Mouse (Mus musculus) embryonic facial prominence, embryonic 14.5 days (tissue): ENCODE data around the gene Pik3c2g. TPM values are rescaled to one million over a fixed set of nuclear protein-coding genes. Genes with fewer than 3 reads are reported as not detected.
A peak's percentile ranks its signal among the peaks of the same experiment; 100 is the strongest.

ENCODE experiments used
- ATAC-seq: fragments of 200-750 bp; cut with Nextera tagmentation; 2 replicates; pipeline ENCODE4 v1.8.0; 2017; ENCODE audit warnings: low read depth, moderate number of reproducible peaks, moderate TSS enrichment
- DNase-seq: peaks from one replicate; pipeline ENCODE4 v3.0.0-alpha.2; 2015; ENCODE audit warnings: low spot score
- H3K27ac ChIP-seq: fragments of 300-500 bp; sonication (generic); replicated peaks from 2 replicates; pipeline ENCODE4 v1.5.1; 2014; ENCODE audit warnings: low read depth, mild to moderate bottlenecking, low read length, moderate library complexity
- H3K27me3 ChIP-seq: fragments of 300-500 bp; sonication (generic); replicated peaks from 2 replicates; pipeline ENCODE4 v1.6.1; 2014; ENCODE audit warnings: low read length; ENCODE audit not compliant: control insufficient read depth, insufficient read depth
- H3K36me3 ChIP-seq: fragments of 300-500 bp; sonication (generic); 2 replicates; pipeline ENCODE4 v1.6.1; 2014; ENCODE audit warnings: low read length, mixed read lengths; ENCODE audit not compliant: control insufficient read depth, insufficient read depth
- H3K4me1 ChIP-seq: fragments of 300-500 bp; sonication (generic); 2 replicates; pipeline ENCODE4 v1.6.1; 2014; ENCODE audit warnings: antibody characterized with exemption, low read length; ENCODE audit not compliant: control insufficient read depth, insufficient read depth
- H3K4me2 ChIP-seq: fragments of 300-500 bp; sonication (generic); 2 replicates; pipeline ENCODE4 v1.6.1; 2014; ENCODE audit warnings: low read depth, mild to moderate bottlenecking, low read length, moderate library complexity, mixed read lengths
- H3K4me3 ChIP-seq: fragments of 300-500 bp; sonication (generic); 2 replicates; pipeline ENCODE4 v1.5.1; 2014; ENCODE audit warnings: low read depth, mild to moderate bottlenecking, low read length
- H3K9ac ChIP-seq: fragments of 300-500 bp; sonication (generic); 2 replicates; pipeline ENCODE4 v1.6.1; 2014; ENCODE audit warnings: low read depth, mild to moderate bottlenecking, low read length, moderate library complexity, mixed read lengths
- H3K9me3 ChIP-seq: fragments of 300-500 bp; sonication (generic); 2 replicates; pipeline ENCODE4 v1.6.1; 2016; ENCODE audit warnings: low read length; ENCODE audit not compliant: control insufficient read depth
- WGBS: fragments of 180-500 bp; shearing (Covaris S2); extraction: QIAGEN DNeasy Blood & Tissue Kit; methylation state at CpG from one replicate; pipeline ENCODE4 v1.1.7; 2014; 5-methylcytosine and 5-hydroxymethylcytosine counted together
- polyA plus RNA-seq: library from polyadenylated mRNA; unstranded; fragments of >200 nt; fragmentation: Nextera tagmentation; extraction: Ambion mirVana; gene quantifications from 2 replicates; pipeline ENCODE4 v1.2.1, GENCODE M21; 2014

Gene Pik3c2g
- polyA plus RNA-seq, 1 experiment from 2014 or later: 0.89 TPM

DNA sequence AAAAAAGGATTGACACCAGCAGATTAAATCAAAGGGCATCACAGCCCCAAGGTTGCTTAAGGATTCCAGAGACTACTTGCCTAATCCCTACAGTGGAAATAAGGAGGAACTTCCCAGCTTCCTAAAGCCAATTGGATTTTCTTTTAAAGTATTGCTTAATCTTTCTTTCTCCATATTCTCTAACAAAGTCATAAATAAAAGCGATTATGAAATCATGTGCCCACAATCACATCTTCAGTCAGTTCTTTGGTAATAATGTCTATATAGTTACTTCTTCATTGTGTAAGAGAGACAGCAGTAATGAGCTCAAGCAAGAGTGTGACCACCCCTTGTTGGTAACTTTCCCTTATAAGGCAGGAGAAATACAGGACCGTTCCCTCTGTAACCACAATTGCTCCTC is 274.5 kb downstream of the Pik3c2g start:
- Histone ChIP-seq H3K9ac (no peak overlapping the region), H3K4me2 (no peak overlapping the region), H3K4me1 (no peaks in the 10 kb centered on the region), H3K27ac (no peak overlapping the region), H3K36me3 (no peaks in the 10 kb centered on the region), H3K9me3 (no peaks in the 10 kb centered on the region), H3K4me3 (no peak overlapping the region), H3K27me3 (no peaks in the 10 kb centered on the region)
- no peak for DNase-seq
- ATAC-seq: no peak
- 91% methylated on average over 2 of the region's 2 CpGs for WGBS

DNA sequence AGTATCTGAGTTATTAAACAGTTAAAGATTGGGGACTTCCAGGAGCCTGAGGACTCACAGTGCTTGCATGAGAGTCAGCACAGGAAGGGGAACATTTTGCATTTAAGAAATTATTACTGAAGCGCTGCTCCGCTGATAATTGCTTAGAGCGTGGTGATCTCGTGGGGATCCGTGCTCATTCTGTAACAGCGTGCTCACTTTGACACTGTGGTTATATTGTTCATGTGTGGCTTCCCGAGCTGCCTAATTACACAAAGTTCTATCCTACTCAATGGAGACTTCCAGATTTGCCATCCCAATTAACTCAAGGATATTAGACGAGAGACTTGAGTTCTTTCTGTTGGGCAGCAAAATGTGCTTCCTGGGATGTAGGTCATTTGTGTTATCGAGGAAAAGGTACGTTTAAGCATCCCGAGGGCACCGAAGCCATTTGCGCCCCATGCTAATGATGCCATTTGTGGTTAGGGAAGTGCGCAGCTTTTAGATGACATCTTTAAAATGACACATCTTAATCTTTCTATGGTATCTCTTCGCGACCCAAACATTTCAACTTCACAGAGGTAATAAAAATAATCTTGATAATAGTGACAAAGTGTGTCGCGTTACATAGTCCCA is 278.1 kb downstream of the Pik3c2g start:
- Histone ChIP-seq H3K27ac (no peak overlapping the region), H3K4me1 (no peaks in the 10 kb centered on the region), H3K36me3 (no peaks in the 10 kb centered on the region), H3K27me3 (no peaks in the 10 kb centered on the region), H3K9me3 (no peaks in the 10 kb centered on the region), H3K4me2 (no peak overlapping the region), H3K9ac (no peak overlapping the region), H3K4me3 (no peak overlapping the region)
- no peak for DNase-seq
- WGBS: 91% methylated on average over 18 of the region's 18 CpGs
- ATAC-seq: no peak

DNA sequence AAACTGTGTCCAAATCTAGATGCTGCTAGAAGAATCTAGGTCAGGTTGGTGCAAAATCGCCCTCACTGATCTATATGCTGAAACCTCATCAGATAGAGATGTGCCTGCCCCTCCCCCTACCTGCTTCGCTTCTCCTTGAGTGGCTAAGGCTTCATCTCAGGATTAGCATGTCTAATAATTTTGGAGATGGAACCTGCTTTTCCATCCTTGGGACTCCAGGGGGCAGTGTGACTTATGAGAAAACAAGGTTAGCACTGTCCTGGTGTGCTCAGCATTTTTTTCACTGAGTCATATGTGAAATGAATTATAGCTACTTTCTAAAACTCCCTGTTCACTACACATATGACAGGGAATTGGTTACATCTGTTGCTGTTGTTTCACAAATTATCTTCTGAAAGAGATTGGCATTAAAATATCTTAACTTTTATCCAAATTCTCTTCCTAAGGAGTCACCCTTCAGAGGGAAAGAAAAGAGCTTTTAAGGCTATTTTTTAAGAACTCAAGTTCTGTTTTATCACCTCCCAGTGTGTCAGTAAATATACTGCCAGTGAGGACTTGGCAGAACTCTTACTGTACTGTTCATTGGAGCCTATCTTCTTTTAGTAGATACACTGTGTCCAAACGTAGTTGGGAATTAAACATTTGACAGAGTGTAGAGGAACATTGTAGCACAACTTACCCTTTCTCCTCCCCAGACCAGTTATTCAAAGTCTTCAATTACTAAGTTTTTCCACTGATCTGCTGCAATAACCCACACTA is 287.6 kb downstream of the Pik3c2g start:
- 37% methylated on average over 3 of the region's 3 CpGs for WGBS
- no peak overlapping the region for H3K27ac ChIP-seq
- 0 out of 2 replicates have a peak, but pooled peaks have one; percentile 37 for ATAC-seq
- H3K36me3 ChIP-seq: no peaks in the 10 kb centered on the region
- no peak overlapping the region for H3K9ac ChIP-seq
- H3K9me3 ChIP-seq: no peaks in the 10 kb centered on the region
- no peaks in the 10 kb centered on the region for H3K27me3 ChIP-seq
- peak; percentile 72 for DNase-seq
- 0 out of 2 replicates have a peak, but pooled peaks cover 4% of the 10 kb centered on the region for H3K4me1 ChIP-seq
- no peak overlapping the region for H3K4me3 ChIP-seq
- no peak overlapping the region for H3K4me2 ChIP-seq

DNA sequence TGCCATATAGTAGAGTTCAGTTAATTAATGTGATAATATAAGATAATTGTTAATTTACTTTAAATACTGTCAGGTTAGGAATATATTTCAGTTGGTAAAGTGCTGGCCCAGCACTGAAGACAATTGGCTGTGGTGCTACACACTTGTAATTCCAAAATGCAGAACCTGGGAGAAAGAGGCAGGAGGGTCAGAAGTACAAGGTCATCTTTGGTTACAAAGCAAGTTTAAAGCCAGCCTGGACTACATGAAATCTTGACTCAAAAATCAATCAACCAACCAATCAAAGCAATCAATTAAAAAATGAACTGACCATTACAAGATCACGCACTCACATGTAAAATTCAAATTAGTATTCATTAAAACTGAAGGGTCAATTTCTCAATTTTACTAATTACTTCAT is 289.7 kb downstream of the Pik3c2g start:
- no peaks in the 10 kb centered on the region for H3K36me3 ChIP-seq
- no peak overlapping the region for H3K4me3 ChIP-seq
- no peaks in the 10 kb centered on the region for H3K9me3 ChIP-seq
- H3K9ac ChIP-seq: no peak overlapping the region
- 0 out of 2 replicates have a peak, but pooled peaks cover 4% of the 10 kb centered on the region for H3K4me1 ChIP-seq
- WGBS: 89% methylated on average over 1 of the region's 1 CpGs
- H3K4me2 ChIP-seq: no peak overlapping the region
- DNase-seq (no peak), ATAC-seq (no peak)
- no peaks in the 10 kb centered on the region for H3K27me3 ChIP-seq
- no peak overlapping the region for H3K27ac ChIP-seq

DNA sequence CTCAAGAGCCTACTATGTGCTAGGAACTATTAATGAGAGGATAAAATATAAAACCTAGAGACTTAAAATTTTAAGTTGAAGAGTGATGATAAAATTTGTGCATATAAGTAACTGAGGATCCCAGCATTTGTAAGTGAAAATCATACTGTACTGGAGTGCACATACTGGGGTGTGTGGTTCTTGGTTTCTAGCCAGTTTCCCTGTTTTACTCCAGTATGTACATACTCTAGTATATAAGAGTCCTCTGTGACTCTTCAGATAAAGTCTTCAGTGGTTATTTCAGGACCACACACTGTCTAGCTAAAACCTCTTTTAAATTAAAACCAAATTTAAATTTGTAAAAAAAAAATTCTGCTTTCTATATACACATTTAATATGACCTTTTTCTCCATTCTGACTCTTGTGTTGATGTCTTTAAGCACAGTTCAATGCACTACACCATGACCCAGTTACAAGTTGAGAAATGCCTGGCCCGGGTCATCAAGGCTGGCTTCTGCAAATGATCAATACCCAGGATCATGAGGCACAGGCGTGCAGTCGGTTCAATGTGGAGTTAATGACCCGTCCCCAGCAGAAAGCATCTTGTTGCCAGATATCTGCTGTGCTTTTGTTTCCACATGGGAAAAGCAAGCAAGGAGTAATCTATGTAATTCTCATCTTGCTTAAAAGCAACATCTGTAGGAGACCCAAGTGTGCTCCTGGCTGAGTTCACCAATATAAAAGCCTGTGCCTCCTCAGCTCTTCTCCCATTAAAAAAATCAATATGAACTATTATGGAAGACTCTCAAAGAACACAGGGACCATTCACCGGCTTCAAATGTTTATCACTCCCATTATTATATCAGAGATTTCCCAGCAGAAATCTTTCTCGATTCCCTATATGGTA is 290.7 kb downstream of the Pik3c2g start:
- Histone ChIP-seq H3K27me3 (no peaks in the 10 kb centered on the region), H3K4me3 (no peak overlapping the region), H3K9me3 (no peaks in the 10 kb centered on the region), H3K36me3 (no peaks in the 10 kb centered on the region), H3K4me1 (0 out of 2 replicates have a peak, but pooled peaks cover 4% of the 10 kb centered on the region), H3K4me2 (no peak overlapping the region), H3K27ac (no peak overlapping the region), H3K9ac (no peak overlapping the region)
- DNase-seq: peak; percentile 24
- 58% methylated on average over 6 of the region's 6 CpGs for WGBS
- ATAC-seq: no peak; the same call in 1 of the 2 replicates

DNA sequence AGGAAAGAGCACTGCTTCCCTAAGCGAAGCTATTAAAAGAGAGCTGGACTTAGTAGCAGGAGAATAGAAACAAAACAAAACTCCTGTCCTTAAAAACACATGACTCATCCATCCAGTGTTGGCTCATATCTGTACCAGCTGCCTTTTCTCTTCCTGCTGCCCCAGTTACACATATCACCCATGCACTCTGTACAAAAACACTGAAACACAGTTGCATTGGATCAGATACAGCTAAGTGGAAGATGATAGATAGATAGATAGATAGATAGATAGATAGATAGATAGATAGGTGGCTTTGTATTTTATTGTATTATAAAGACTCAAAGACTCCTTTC is 291.3 kb downstream of the Pik3c2g start:
- no peaks in the 10 kb centered on the region for H3K36me3 ChIP-seq
- 0 out of 2 replicates have a peak, but pooled peaks cover 4% of the 10 kb centered on the region for H3K4me1 ChIP-seq
- H3K9ac ChIP-seq: no peak overlapping the region
- 85% methylated on average over 1 of the region's 1 CpGs for WGBS
- H3K4me3 ChIP-seq: no peak overlapping the region
- no peak overlapping the region for H3K4me2 ChIP-seq
- H3K27ac ChIP-seq: no peak overlapping the region
- no peaks in the 10 kb centered on the region for H3K27me3 ChIP-seq
- H3K9me3 ChIP-seq: no peaks in the 10 kb centered on the region
- DNase-seq (no peak), ATAC-seq (no peak)

DNA sequence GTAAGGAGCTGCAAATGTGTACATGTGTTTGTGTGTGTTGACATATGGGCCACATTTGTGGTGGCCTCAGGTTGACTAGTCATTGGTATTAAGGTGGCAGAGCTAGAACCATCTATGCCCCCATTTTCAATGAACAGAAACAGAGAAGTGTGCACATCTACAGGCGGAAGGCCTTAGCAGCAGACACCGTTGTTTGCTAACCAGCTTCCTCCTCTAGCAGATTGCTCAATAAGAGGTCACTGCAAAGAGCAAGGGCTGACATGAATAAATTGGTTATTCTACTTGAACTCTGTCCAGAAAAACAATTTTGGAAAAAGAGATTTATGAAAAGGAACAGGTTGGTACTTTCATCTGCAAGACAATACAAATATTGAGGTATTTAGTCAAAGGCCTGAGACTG is 295.1 kb downstream of the Pik3c2g start:
- Histone ChIP-seq H3K27me3 (no peaks in the 10 kb centered on the region), H3K4me1 (0 out of 2 replicates have a peak, but pooled peaks cover 4% of the 10 kb centered on the region), H3K36me3 (no peaks in the 10 kb centered on the region), H3K9me3 (no peaks in the 10 kb centered on the region), H3K4me2 (no peak overlapping the region), H3K9ac (no peak overlapping the region), H3K4me3 (no peak overlapping the region), H3K27ac (no peak overlapping the region)
- 90% methylated on average over 2 of the region's 2 CpGs for WGBS
- DNase-seq (no peak), ATAC-seq (no peak)

DNA sequence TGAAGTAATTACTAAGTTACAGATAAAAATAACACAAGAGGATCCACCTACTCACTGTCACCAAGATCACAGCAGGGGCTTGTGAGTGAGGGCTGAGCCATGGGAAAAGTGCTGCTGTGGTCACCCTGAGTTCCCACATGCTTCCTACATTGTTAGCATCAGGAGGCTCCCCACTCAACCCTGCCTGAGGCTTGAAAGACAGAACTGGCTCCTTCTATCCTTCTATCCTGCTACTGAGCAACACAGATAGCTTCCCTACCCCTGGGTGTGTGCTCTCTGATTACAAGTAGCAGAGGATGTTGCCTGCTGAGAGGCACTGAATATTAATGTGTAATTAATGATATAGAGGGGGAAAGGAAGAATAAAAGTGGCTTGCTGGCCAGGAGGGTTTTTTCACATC is 300.2 kb downstream of the Pik3c2g start:
- H3K4me3 ChIP-seq: no peak overlapping the region
- H3K27me3 ChIP-seq: no peaks in the 10 kb centered on the region
- H3K9me3 ChIP-seq: no peaks in the 10 kb centered on the region
- DNase-seq: no peak
- no peak for ATAC-seq
- no peak overlapping the region for H3K9ac ChIP-seq
- H3K36me3 ChIP-seq: no peaks in the 10 kb centered on the region
- no peak overlapping the region for H3K4me2 ChIP-seq
- no peak overlapping the region for H3K27ac ChIP-seq
- H3K4me1 ChIP-seq: no peaks in the 10 kb centered on the region
